Mouse (Mus musculus) lung, embryonic 15.5 days (tissue): Measurements from ENCODE around the gene Map1lc3a. TPM values are rescaled to one million over a fixed set of nuclear protein-coding genes. Genes with fewer than 3 reads are reported as not detected.

Source experiments
- ATAC-seq: fragments of 200-750 bp; cut with Nextera tagmentation; 2 replicates; pipeline ENCODE4 v1.8.0; 2017; ENCODE audit warnings: moderate number of reproducible peaks, borderline replicate concordance; ENCODE audit not compliant: low FRiP score, low TSS enrichment; ENCODE audit errors: extremely low read depth
- H3K27ac ChIP-seq: fragments of 300-500 bp; sonication (generic); 2 replicates; pipeline ENCODE4 v1.5.1; 2015; ENCODE audit warnings: moderate library complexity, mild to moderate bottlenecking, inconsistent platforms
- H3K27me3 ChIP-seq: fragments of 300-500 bp; sonication (generic); 2 replicates; pipeline ENCODE4 v1.6.1; 2015; ENCODE audit warnings: inconsistent platforms
- H3K36me3 ChIP-seq: fragments of 300-500 bp; sonication (generic); 2 replicates; pipeline ENCODE4 v1.6.1; 2015; ENCODE audit warnings: inconsistent platforms
- H3K4me1 ChIP-seq: fragments of 300-500 bp; sonication (generic); 2 replicates; pipeline ENCODE4 v1.6.1; 2015; ENCODE audit warnings: inconsistent platforms
- H3K4me2 ChIP-seq: fragments of 300-500 bp; sonication (generic); 2 replicates; pipeline ENCODE4 v1.6.1; 2015; ENCODE audit warnings: inconsistent platforms, mild to moderate bottlenecking, moderate library complexity
- H3K4me3 ChIP-seq: fragments of 300-500 bp; sonication (generic); 2 replicates; pipeline ENCODE4 v1.5.1; 2015; ENCODE audit warnings: mild to moderate bottlenecking, inconsistent platforms
- H3K9ac ChIP-seq: fragments of 300-500 bp; sonication (generic); 2 replicates; pipeline ENCODE4 v1.6.1; 2015; ENCODE audit warnings: inconsistent platforms
- H3K9me3 ChIP-seq: fragments of 300-500 bp; sonication (generic); 2 replicates; pipeline ENCODE4 v1.6.1; 2016; ENCODE audit warnings: inconsistent platforms
- WGBS: fragments of 180-500 bp; shearing (Covaris S2); methylation state at CpG from one replicate; pipeline ENCODE4 v1.1.7; 2015; 5-methylcytosine and 5-hydroxymethylcytosine counted together
- polyA plus RNA-seq: library from polyadenylated mRNA; unstranded; fragments of >200 nt; fragmentation: Nextera tagmentation; extraction: Ambion mirVana; gene quantifications from 2 replicates; pipeline ENCODE4 v1.2.1, GENCODE M21; 2015

Gene Map1lc3a
- polyA plus RNA-seq, 1 experiment from 2014 or later, result 182 TPM

GRCm38 (mm10) chr2:155271957-155272356 lies 4.1 kb upstream of the Map1lc3a start:
- no peak overlapping the region for H3K9ac ChIP-seq
- no peak for ATAC-seq
- H3K4me1 ChIP-seq, result peaks cover 7% of the 10 kb centered on the region
- WGBS, result 82% methylated on average over 6 of the region's 6 CpGs
- no peak overlapping the region for H3K27ac ChIP-seq
- no peaks in the 10 kb centered on the region for H3K36me3 ChIP-seq
- no peak overlapping the region for H3K4me3 ChIP-seq
- H3K4me2 ChIP-seq, result no peak overlapping the region
- H3K9me3 ChIP-seq, result no peaks in the 10 kb centered on the region
- no peaks in the 10 kb centered on the region for H3K27me3 ChIP-seq

- no peak overlapping the region for H3K9ac ChIP-seq
- no peaks in the 10 kb centered on the region for H3K9me3 ChIP-seq
- no peaks in the 10 kb centered on the region for H3K27me3 ChIP-seq
- H3K4me2 ChIP-seq, result no peak overlapping the region
- H3K27ac ChIP-seq, result no peak overlapping the region
- H3K4me1 ChIP-seq, result peaks cover 13% of the 10 kb centered on the region
- no peak overlapping the region for H3K4me3 ChIP-seq
- no peaks in the 10 kb centered on the region for H3K36me3 ChIP-seq
- WGBS, result 67% methylated on average over 10 of the region's 10 CpGs
- no peak for ATAC-seq
Observed at GRCm38 (mm10) chr2:155272396-155273170, 3.5 kb upstream of the Map1lc3a start.

- Histone ChIP-seq H3K4me3 (no peak overlapping the region), H3K4me2 (no peak overlapping the region), H3K27ac (no peak overlapping the region), H3K9me3 (no peaks in the 10 kb centered on the region), H3K4me1 (peaks cover 14% of the 10 kb centered on the region), H3K27me3 (no peaks in the 10 kb centered on the region), H3K36me3 (peaks cover 5% of the 10 kb centered on the region; the same call in 1 of the 2 replicates), H3K9ac (no peak overlapping the region)
- WGBS, result 80% methylated on average over 8 of the region's 8 CpGs
- no peak for ATAC-seq
Observed at GRCm38 (mm10) chr2:155273603-155274002, 2.5 kb upstream of the Map1lc3a start.

DNA sequence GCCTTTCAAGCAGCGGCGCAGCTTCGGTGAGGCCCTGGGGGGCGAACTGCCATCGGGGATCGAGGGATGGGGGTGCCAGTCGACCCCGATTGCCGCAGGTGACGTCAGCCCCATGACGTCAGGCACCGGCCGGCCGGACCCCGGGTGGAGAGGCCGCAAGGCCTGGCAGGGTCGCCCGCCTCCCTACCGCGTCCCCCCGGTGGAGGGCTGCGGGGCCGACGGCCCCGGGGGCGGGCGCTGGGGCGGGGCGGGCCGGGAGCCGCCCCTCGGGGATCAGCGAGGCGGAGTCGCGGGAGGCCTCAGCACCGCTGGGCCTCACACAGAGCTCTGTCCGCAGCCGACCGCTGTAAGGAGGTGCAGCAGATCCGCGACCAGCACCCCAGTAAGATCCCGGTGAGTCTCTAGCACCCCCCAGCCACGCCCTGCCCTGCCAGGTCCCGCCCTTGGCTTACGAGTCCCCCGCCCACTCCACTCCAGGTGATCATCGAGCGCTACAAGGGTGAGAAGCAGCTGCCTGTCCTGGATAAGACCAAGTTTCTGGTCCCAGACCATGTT lies 601 bp downstream of the Map1lc3a start:
- Histone ChIP-seq H3K4me1 (peaks cover 14% of the 10 kb centered on the region), H3K27ac (peak overlapping the region; percentile 71), H3K4me3 (peak overlapping the region; percentile 68), H3K9me3 (no peaks in the 10 kb centered on the region), H3K27me3 (no peaks in the 10 kb centered on the region), H3K36me3 (peaks cover 5% of the 10 kb centered on the region; the same call in 1 of the 2 replicates), H3K4me2 (peak overlapping the region; percentile 69), H3K9ac (peak overlapping the region; percentile 67)
- ATAC-seq, result peak; percentile 95
- under 1% methylated on average over 49 of the region's 49 CpGs for WGBS

GRCm38 (mm10) chr2:155277721-155278120 lies 1.6 kb downstream of the Map1lc3a start:
- peak overlapping the region; percentile 69; the same call in 1 of the 2 replicates for H3K4me2 ChIP-seq
- H3K27ac ChIP-seq, result no peak overlapping the region
- H3K9ac ChIP-seq, result 0 out of 2 replicates have a peak overlapping the region, but pooled peaks have one; percentile 67
- H3K4me1 ChIP-seq, result peaks cover 14% of the 10 kb centered on the region
- H3K36me3 ChIP-seq, result peaks cover 5% of the 10 kb centered on the region; the same call in 1 of the 2 replicates
- WGBS, result 82% methylated on average over 2 of the region's 2 CpGs
- no peaks in the 10 kb centered on the region for H3K27me3 ChIP-seq
- no peaks in the 10 kb centered on the region for H3K9me3 ChIP-seq
- H3K4me3 ChIP-seq, result 0 out of 2 replicates have a peak overlapping the region, but pooled peaks have one; percentile 68
- ATAC-seq, result no peak

DNA sequence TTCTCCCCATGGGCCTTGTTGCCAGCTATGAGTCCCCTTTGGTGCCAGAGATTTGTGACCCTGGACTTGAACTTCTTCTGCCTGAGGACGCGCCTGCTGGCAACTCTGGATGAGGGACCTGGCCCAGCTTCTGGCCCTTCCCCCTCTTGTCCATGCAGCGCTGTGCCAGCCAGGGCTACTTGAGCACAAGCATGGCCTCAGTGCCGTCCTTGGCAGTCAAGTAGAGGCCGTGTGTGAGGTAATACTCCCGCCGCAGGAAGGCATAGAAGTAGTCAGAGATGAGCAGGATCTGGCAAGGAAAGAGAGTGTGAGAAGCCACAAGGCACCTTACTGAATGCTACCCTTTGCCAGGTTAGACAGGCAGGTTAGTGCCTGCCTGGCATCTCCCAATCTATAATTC lies 2.3 kb downstream of the Map1lc3a start:
- ATAC-seq, result no peak
- Histone ChIP-seq H3K9ac (no peak overlapping the region), H3K36me3 (peaks cover 5% of the 10 kb centered on the region; the same call in 1 of the 2 replicates), H3K9me3 (no peaks in the 10 kb centered on the region), H3K4me2 (no peak overlapping the region), H3K27me3 (no peaks in the 10 kb centered on the region), H3K4me1 (peaks cover 14% of the 10 kb centered on the region), H3K4me3 (no peak overlapping the region), H3K27ac (no peak overlapping the region)
- 82% methylated on average over 7 of the region's 7 CpGs for WGBS

DNA sequence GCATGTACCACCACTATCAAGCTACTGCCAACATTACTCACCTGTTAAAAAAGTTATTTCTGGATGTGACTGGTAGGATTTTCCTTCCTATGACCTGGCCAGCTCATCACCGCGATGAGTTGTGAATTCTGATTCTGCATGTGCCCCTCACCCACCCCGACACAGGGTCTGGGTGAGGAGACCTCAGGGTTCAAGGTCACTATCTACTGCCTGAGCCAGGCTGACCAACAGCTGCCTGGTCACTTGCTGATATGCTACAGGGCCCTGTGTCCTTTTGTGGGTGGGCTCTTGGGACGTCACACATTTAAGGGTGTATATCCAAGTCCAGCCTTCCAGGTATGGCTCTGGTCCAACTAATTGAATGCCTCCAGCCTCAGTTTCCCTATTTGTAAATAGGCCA lies 3.1 kb downstream of the Map1lc3a start:
- peaks cover 14% of the 10 kb centered on the region for H3K4me1 ChIP-seq
- ATAC-seq, result no peak
- no peak overlapping the region for H3K27ac ChIP-seq
- H3K4me3 ChIP-seq, result no peak overlapping the region
- 89% methylated on average over 4 of the region's 4 CpGs for WGBS
- H3K9ac ChIP-seq, result no peak overlapping the region
- no peak overlapping the region for H3K4me2 ChIP-seq
- H3K36me3 ChIP-seq, result peaks cover 5% of the 10 kb centered on the region; the same call in 1 of the 2 replicates
- no peaks in the 10 kb centered on the region for H3K9me3 ChIP-seq
- no peaks in the 10 kb centered on the region for H3K27me3 ChIP-seq

DNA sequence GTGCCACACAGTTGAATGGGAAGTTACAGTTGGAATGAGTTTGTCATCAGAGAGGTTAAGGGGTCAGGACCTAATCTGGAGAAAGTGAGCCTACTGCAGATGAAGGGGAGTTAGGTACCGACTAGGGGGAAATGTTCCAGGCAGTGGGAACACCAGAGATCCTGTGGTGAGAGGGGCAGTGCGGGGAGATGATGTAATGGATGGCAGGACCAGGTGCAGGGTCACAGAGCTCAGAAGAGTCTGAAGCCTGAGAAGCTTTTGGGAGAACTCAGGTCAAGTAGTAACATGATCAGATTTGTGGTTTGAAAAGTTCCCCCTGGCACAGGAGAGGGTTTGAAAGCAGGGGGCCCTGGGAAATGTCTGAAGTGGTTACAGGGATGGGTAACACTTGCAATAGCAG lies 4.0 kb downstream of the Map1lc3a start:
- H3K36me3 ChIP-seq, result peaks cover 5% of the 10 kb centered on the region; the same call in 1 of the 2 replicates
- peaks cover 14% of the 10 kb centered on the region for H3K4me1 ChIP-seq
- H3K4me2 ChIP-seq, result no peak overlapping the region
- ATAC-seq, result no peak
- no peaks in the 10 kb centered on the region for H3K27me3 ChIP-seq
- no peaks in the 10 kb centered on the region for H3K9me3 ChIP-seq
- no peak overlapping the region for H3K4me3 ChIP-seq
- no peak overlapping the region for H3K27ac ChIP-seq
- no peak overlapping the region for H3K9ac ChIP-seq
- 70% methylated on average over 2 of the region's 2 CpGs for WGBS

GRCm38 (mm10) chr2:155283793-155284192 lies 7.7 kb downstream of the Map1lc3a start:
- H3K4me1 ChIP-seq, result no peaks in the 10 kb centered on the region
- no peaks in the 10 kb centered on the region; the same call in 1 of the 2 replicates for H3K36me3 ChIP-seq
- H3K4me2 ChIP-seq, result no peak overlapping the region
- 80% methylated on average over 4 of the region's 4 CpGs for WGBS
- no peak for ATAC-seq
- no peak overlapping the region for H3K9ac ChIP-seq
- no peak overlapping the region for H3K27ac ChIP-seq
- H3K9me3 ChIP-seq, result no peaks in the 10 kb centered on the region
- H3K4me3 ChIP-seq, result no peak overlapping the region
- no peaks in the 10 kb centered on the region for H3K27me3 ChIP-seq

GRCm38 (mm10) chr2:155284647-155285046 lies 8.6 kb downstream of the Map1lc3a start:
- no peak overlapping the region for H3K4me2 ChIP-seq
- no peaks in the 10 kb centered on the region for H3K4me1 ChIP-seq
- no peak overlapping the region for H3K4me3 ChIP-seq
- H3K9ac ChIP-seq, result no peak overlapping the region
- no peak for ATAC-seq
- H3K27ac ChIP-seq, result 0 out of 2 replicates have a peak overlapping the region, but pooled peaks have one; percentile 22
- H3K27me3 ChIP-seq, result no peaks in the 10 kb centered on the region
- H3K36me3 ChIP-seq, result no peaks in the 10 kb centered on the region; the same call in 1 of the 2 replicates
- WGBS, result 44% methylated on average over 7 of the region's 7 CpGs
- no peaks in the 10 kb centered on the region for H3K9me3 ChIP-seq

GRCm38 (mm10) chr2:155285744-155286143 lies 9.6 kb downstream of the Map1lc3a start:
- H3K4me3 ChIP-seq, result no peak overlapping the region
- 84% methylated on average over 6 of the region's 6 CpGs for WGBS
- ATAC-seq, result no peak
- H3K36me3 ChIP-seq, result no peaks in the 10 kb centered on the region; the same call in 1 of the 2 replicates
- H3K4me2 ChIP-seq, result no peak overlapping the region
- H3K27me3 ChIP-seq, result no peaks in the 10 kb centered on the region
- no peak overlapping the region for H3K9ac ChIP-seq
- H3K27ac ChIP-seq, result no peak overlapping the region
- no peaks in the 10 kb centered on the region for H3K9me3 ChIP-seq
- H3K4me1 ChIP-seq, result no peaks in the 10 kb centered on the region
